Mouse (Mus musculus): ENCODE measurements around the gene Best1.

- TF ChIP-seq CTCF (IDR thresholded peaks at IDR 0.05; ENCODE audit: low read depth) (no peak), EP300 (IDR thresholded peaks at IDR 0.05; ENCODE audit: low read depth) (no peak)
Observed at GRCm38 (mm10) chr19:9989884-9990256, 11.6 kb downstream of the Best1 start.

Data from heart, postnatal 0 days (tissue).